Mouse (Mus musculus): Measurements from ENCODE around the gene Socs5.
"Not testable (repeated sequence)": the region's sequence is repeated elsewhere in the genome, so short reads cannot be mapped to it uniquely, and the experiment has no call there.

Gene Socs5

GRCm38 (mm10) chr17:87107623-87108221, at the start of gene Socs5:
Gene Socs5 (plus strand): TSS chr17:87107679.
- no peak for DNase-seq (ENCODE audit: low spot score in 2 of 2)

- DNase-seq (ENCODE audit: low spot score in 2 of 2), result no peak
Measured at GRCm38 (mm10) chr17:87062639-87063038, 44.8 kb upstream of the Socs5 start.

- no peak for DNase-seq (ENCODE audit: low spot score in 2 of 2)
Measured at GRCm38 (mm10) chr17:87063461-87063860, 44.0 kb upstream of the Socs5 start.

- DNase-seq (ENCODE audit: low spot score in 2 of 2), result no peak
Measured at GRCm38 (mm10) chr17:87063969-87064368, 43.5 kb upstream of the Socs5 start.

- DNase-seq (ENCODE audit: low spot score in 2 of 2), result peak in 1 of 2 experiments; percentile 41
Measured at GRCm38 (mm10) chr17:87068997-87069396, 38.5 kb upstream of the Socs5 start.

- peak in 1 of 2 experiments; percentile 20 for DNase-seq (ENCODE audit: low spot score in 2 of 2)
Measured at GRCm38 (mm10) chr17:87072183-87072582, 35.3 kb upstream of the Socs5 start.

- peak in 1 of 2 experiments; percentile 56 for DNase-seq (ENCODE audit: low spot score in 2 of 2)
Measured at GRCm38 (mm10) chr17:87072766-87073440, 34.6 kb upstream of the Socs5 start.

GRCm38 (mm10) chr17:87073470-87073869, 34.0 kb upstream of the Socs5 start:
- DNase-seq (ENCODE audit: low spot score in 2 of 2), result peak in 1 of 2 experiments; percentile 43

- not testable (repeated sequence) for DNase-seq (ENCODE audit: low spot score in 2 of 2)
Measured at GRCm38 (mm10) chr17:87078217-87078616, 29.3 kb upstream of the Socs5 start.

- DNase-seq (ENCODE audit: low spot score in 2 of 2), result no peak
Measured at GRCm38 (mm10) chr17:87080724-87081123, 26.8 kb upstream of the Socs5 start.

GRCm38 (mm10) chr17:87082547-87082946, 24.9 kb upstream of the Socs5 start:
- no peak for DNase-seq (ENCODE audit: low spot score in 2 of 2)

- DNase-seq (ENCODE audit: low spot score in 2 of 2), result peak in 1 of 2 experiments; percentile 26
Measured at GRCm38 (mm10) chr17:87083671-87084070, 23.8 kb upstream of the Socs5 start.

- peak in 1 of 2 experiments; percentile 53 for DNase-seq (ENCODE audit: low spot score in 2 of 2)
Measured at GRCm38 (mm10) chr17:87085726-87086125, 21.8 kb upstream of the Socs5 start.

- no peak for DNase-seq (ENCODE audit: low spot score in 2 of 2)
Measured at GRCm38 (mm10) chr17:87089296-87089695, 18.2 kb upstream of the Socs5 start.

GRCm38 (mm10) chr17:87093061-87093460, 14.4 kb upstream of the Socs5 start:
- DNase-seq (ENCODE audit: low spot score in 2 of 2), result no peak

- DNase-seq (ENCODE audit: low spot score in 2 of 2), result no peak
Measured at GRCm38 (mm10) chr17:87096951-87097350, 10.5 kb upstream of the Socs5 start.

- no peak for DNase-seq (ENCODE audit: low spot score in 2 of 2)
Measured at GRCm38 (mm10) chr17:87097576-87097975, 9.9 kb upstream of the Socs5 start.

GRCm38 (mm10) chr17:87100947-87101346, 6.5 kb upstream of the Socs5 start:
- DNase-seq (ENCODE audit: low spot score in 2 of 2), result no peak

GRCm38 (mm10) chr17:87102636-87103035, 4.8 kb upstream of the Socs5 start:
- no peak for DNase-seq (ENCODE audit: low spot score in 2 of 2)

- DNase-seq (ENCODE audit: low spot score in 2 of 2), result no peak
Measured at GRCm38 (mm10) chr17:87103060-87103459, 4.4 kb upstream of the Socs5 start.

GRCm38 (mm10) chr17:87104276-87104675, 3.2 kb upstream of the Socs5 start:
- no peak for DNase-seq (ENCODE audit: low spot score in 2 of 2)

- no peak for DNase-seq (ENCODE audit: low spot score in 2 of 2)
Measured at GRCm38 (mm10) chr17:87105941-87106340, 1.5 kb upstream of the Socs5 start.
